Mouse (Mus musculus) urinary bladder, postnatal 36 days (tissue): ENCODE results near the gene Lin28a.
"Not testable (repeated sequence)": the region's sequence is repeated elsewhere in the genome, so short reads cannot be mapped to it uniquely, and the experiment has no call there.

Experiments used
- DNase-seq, 2 experiments: peaks; one replicate each; pipeline ENCODE4 v3.0.0; 2022; ENCODE audit warnings: low spot score in 2 of 2, mixed read lengths in 1 of 2

Lin28a gene

GRCm38 (mm10) chr4:134019210-134019609 lies 569 bp upstream of the Lin28a start:
- DNase-seq = no peak

DNA sequence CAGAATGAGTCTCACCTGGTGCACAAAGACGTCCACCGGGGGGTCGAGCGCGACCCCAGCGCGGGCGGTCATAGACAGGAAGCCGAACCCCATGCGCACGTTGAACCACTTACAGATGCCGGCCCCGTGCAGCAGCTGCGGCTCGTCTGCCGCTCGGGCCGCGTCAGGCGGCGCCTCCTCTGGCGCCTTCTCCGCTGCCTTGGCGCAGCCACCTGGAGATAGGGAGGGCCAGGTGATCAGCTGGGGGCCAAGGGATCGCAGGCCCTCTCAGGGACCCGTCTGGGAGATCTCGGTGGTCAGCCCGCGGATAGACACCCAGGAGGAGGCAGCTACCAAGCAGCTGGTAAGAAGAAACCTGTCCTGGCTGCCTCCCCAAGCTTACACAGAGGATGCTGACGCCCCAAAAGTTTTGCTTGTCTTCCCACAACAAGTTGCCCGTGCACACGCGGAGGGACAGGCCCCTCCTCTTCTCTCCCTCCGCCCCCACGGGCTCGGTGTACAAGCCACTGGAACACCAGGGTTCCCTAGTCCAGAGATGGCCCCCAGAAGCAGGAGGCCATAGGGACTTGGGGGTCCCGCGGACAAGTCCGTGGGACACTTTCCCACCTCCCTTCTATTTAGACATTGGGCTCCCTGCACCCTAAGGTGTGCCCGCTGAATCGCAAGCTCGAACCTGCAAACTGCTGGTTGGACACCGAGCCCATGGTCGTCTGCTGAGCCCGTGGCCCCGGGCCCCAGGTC lies 433 bp downstream of the Lin28a start:
- DNase-seq = no peak

DNA sequence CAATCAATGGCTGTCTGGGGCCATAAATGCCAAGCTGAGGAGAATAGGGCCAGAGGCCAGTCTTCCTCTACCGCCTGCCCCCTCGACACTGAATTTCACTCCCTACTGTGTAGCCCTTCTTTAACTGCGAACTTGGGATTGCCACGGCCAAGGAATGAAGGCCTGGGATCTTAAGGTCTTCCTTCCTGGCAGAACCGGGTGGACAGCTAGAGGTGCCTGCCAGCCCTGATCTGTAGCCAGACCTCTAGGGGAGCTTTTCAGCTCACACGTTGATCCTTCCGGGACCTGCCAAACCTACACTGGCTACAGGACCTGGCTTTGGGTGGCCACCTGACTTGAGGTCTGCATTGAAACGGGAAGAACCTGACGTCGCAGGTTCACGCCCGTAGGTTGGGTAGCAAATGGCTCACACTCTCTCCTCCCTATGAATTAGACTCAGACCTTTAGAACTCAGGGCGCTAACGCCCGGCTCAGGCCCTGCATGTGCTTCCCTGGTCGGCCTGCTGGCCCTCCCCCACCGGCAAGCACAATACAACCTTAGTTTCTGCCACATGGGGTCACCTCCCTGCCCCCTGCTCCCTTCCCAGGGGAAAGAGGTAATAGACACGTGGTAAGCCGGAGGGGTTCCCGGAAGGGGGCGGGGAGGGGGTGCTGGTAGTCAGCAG lies 1.3 kb downstream of the Lin28a start:
- DNase-seq = no peak

DNA sequence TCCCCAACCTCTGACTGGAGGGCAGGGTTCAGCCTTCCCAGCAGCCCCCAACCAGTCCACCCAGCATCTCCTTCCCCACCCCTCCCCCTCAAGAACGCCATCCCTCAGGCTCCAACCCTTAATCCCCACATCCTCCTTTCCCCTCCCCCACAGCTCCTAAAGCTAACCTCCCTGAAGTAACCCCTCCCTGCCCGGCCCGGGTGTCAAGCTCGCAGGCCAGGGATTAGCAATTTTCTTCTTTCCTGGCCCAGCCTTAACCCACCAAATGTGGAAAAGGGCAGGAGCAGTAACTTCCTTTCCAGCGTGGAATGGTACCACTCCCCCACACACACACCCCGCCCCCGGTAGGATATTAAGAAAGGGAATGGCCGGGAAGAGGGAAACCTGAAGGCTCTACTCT lies 1.9 kb downstream of the Lin28a start:
- no peak for DNase-seq

DNA sequence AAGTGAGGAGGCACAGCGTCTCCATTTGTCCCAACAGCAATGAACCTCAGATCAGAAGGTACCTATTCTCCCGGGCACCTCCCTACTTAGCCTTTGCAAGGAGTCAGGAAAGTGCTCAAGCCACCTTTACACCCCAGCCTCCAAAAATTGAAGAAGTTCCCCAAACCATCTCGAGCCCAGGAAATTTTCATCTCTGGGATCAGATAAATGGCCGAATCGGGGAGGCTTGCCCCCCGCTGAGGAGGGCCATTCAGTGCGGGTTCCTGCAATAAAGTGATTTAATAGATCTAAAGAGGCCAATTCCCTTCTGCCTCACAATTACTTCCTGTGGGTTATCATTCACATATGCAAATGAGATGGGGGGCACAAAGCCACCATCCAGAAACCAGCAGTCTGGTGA lies 2.4 kb downstream of the Lin28a start:
- no peak for DNase-seq

DNA sequence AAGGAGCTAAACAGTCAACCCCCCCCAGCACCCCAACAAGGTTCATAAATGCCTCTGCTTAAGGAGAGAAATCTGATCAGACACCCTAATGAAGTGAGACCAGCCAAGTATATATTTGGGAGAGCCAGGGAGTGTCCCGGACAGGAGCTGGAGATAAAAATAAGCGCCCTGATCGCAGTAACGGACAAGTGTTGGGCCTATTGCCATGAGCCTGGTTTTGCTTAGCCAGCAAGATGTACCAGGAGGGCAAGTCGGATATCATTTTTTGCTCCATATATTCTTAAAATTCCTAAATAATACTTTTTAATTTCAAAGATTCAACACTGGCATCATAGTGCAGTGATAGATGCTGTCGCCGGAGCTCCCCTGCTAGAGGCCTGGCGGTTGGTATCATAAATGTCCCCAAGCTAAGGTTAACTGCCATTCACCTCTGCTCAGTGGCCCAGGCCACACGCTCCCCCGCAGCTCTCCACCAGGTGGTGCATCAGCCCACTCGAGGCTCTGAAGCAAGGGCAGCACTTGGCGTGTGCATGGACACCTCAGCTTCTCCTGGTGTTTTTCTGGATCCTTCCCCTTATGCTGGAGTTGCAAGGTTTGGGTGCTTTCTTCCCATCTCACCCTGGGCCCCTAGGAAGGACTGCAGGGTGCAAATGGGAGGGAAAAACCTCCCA lies 5.6 kb downstream of the Lin28a start:
- DNase-seq = no peak

DNA sequence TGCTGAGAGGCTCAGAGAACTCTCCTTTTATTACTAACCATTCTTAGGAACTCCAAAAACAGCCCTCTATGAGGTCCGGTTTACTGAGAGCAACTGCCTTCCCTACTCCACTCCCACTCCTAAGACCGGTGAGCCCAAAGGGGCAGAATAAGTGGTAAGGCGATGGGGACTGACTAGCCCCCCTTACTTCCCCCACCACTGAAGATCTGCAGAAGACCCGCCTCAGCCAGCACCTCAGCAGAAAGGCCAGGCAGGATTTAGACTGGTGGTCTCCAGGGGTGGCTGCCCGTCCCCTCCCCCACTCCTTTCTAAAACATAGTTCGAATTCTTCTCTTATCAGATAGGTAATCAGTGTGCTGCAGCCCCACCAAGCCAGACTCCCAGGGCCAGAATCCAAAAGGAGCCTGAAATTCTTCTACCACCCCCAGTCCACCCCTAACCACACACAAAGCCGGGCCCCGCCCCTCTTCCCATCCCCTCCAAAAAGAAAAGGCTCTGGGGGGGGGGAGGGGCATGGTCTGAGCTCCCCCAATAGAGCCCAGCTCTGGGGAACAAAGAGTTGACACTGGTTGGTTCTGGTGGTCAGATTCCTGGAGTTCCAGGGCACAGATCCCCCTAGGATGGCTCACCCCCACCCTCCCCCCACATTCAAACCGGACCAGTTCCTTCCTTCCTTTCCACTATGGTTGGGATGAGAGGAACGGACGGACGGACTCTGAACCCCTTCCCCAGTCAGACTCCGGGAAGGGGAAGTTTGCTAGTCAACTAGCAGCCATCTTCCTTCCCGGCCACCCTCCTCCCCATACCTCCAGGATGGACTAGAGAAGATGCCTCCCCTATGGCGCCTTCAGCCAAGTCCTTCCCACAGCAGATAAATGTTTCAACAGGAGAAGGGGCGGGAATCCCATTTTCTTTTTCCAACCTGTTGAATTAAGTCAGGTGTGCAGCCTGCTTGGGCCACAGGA lies 6.9 kb downstream of the Lin28a start:
- no peak for DNase-seq

- no peak for DNase-seq
Measured at GRCm38 (mm10) chr4:134009709-134010108, 8.9 kb downstream of the Lin28a start.

DNA sequence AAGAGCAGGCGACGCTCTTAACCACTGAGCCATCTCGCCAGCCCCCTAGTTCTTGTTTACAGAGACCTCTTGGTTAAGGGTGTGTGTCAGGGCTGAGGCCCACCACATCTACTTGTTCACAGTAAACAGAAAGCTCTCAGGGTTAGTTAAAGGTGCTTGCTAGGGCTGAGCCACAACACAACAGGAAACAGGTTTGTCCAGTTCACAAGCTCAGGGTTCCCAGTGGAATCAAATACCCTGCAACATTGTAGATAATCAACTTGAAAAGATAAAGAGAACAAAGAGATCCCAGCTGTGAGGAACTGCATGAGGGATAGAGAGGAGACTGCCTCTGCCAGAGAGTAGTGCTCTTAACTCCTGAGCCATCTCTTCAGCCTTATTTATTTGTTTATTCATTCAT lies 11.8 kb downstream of the Lin28a start:
- DNase-seq = no peak

- DNase-seq = no peak
Measured at GRCm38 (mm10) chr4:134005581-134006358, 12.9 kb downstream of the Lin28a start.

GRCm38 (mm10) chr4:134002903-134003302 lies 15.7 kb downstream of the Lin28a start:
- no peak for DNase-seq

DNA sequence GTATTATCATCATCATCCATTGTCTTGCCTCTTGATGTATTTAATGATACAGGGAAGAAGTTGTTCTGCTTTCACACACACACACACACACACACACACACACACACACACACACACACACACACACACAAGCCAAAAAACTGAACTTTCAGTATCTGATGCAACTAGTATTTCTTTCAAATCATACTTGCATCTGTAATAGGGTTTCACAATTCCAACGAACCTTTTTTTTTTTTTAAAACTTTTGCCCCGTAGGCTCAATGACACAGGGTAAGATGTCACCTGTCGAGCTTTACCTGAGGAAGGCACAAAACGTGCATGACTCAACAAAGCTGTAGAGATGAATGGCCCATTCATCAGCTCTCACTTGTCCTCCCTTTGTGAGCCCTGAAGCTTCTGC lies 16.4 kb downstream of the Lin28a start:
- DNase-seq = no peak

- no peak for DNase-seq
Measured at GRCm38 (mm10) chr4:134001710-134002109, 16.9 kb downstream of the Lin28a start.

DNA sequence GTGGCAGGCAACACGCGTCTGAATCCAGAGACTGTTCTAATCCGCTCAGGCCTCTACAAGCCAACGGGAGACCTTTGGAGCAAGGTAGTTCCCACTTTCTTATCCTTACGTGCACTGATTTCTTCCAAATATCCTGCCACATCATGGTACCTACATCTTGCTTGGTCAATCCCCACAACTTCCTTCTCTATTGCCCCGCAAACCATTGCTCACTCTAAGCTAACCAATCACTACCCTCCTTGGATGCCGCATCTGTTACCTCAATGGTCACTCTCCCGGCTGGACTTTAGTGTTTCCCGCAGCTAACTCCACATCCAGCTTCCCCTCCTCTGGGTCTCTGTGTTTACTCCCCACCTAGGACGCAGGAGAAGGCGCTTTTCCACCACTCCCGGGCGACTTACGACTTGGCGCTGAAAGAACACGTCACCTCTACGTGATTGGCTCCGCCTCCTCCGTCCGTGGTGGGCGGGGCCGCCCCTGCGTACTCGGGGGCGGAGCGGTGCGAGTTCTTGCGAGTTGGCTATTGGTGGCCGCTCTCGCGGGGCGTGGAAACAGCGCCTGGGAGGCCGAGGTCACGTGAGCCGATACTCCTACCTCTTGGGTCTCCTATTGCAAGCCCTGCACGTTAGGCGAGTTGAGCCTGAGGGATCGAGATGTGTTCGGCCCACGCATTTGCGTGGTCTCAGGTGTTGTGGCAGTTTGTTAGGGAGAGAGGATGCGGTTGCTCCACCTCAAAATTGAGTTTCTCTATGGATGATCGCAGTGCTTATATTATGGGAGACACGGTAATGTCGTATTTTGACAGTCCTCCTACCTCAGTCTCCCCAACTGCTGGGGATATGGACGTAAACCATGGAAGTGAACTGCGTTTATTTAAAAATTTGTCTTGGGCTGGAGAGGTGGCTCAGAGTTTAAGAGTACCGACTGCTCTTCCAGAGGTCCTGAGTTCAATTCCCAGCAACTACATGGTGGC lies 17.9 kb downstream of the Lin28a start, which contains the start of gene Dhdds:
Gene Dhdds (minus strand): TSS at position 453 of the 973 bp plus-strand sequence.
- DNase-seq = peak; percentile 92 to 94

DNA sequence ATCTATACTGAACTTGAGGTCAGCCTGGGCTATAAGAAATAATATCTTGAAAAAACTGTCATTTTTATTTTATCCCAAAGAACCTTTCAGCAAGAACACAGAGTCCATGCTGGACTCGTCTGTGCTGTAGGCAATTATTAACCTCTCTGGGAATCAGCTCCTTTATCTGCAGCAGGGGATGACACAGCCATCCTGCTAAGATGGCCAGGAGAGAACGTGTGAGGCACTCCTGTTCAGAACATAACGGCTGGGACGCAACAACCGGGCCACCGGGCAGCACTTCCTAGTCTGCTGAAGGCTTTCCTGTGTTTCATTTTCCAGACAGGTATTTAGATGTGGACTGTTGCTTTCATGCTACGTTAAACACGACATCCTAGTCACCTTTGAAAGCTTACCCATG lies 23.9 kb downstream of the Lin28a start:
- no peak for DNase-seq

- no peak for DNase-seq
Measured at GRCm38 (mm10) chr4:133991087-133991660, 27.5 kb downstream of the Lin28a start.

- no peak for DNase-seq
Measured at GRCm38 (mm10) chr4:133990035-133990434, 28.6 kb downstream of the Lin28a start.

DNA sequence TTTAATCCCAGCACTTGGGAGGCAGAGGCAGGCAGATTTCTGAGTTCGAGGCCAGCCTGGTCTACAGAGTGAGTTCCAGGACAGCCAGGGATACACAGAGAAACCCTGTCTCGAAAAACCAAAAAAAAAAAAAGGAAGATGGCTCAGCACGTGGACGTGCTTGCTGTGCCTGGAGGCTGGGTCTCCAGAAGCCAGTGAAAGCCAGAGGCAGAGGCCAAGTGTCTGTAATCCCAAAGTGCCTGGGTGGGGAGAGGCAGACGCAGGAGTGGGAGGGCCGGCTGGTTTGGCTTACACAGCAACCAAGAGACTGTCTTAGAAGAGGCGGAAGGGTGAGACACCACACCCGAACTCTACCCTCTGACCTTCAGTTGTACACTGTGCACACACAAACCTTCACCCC lies 30.4 kb downstream of the Lin28a start:
- DNase-seq = not testable (repeated sequence)

DNA sequence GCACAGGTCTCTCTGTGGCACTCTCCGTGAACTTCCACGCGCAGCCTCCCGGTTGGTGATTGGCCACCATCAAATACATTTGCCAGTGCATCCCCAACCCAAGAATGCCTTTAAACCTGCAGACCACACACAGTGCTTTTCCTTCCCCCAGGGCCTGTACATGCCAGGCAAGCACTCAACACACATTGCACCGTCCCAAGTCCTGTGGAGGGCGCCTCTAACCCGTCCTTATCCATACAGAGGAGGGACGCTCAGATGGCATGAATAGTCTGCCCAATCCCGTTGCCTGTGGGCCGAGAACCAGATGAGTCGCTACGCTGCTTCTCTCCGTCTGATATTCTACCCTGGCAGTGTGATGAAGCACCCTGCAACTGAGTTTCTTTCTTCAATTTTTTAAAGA lies 35.7 kb downstream of the Lin28a start:
- DNase-seq = no peak
